ENCODE assay signal across 7 mouse cellular contexts in the genomic region with DNA sequence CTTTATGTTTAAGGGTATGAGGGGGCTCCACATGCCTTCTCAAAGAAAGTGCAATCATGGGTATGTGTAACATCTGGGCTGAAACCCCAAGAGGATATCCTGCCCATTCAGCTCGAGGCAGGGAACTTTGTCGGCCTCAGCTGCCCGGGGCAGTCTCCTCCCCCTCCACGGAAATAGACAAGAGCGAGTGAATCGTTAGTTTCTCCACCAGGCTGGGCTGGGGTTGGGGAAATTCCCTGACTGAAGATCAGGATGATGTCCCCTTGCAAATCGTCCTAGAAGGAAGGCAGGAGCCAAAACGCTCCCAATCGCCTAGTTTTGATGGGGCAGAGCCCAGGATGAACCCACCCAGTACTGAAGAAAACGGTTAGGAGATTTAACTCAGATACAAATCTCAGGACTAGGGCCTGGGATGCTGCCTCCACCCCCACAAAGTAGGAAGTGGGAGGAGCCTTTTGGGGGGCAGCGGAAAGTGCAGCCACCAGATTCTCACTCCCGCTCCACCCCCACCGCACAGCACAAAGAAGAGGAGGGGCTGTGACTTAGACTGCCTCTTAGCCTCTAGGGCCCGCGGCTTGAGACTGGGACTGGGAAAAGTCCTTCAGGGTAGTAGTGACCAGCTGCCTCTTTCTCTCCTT. TPM values are rescaled to one million over a fixed set of nuclear protein-coding genes. Genes with fewer than 3 reads are reported as not detected.
DNase-seq lines count a peak whose midpoint lies in the region; ATAC-seq and TF ChIP-seq lines count a peak whose summit lies in the region.

No protein-coding gene starts in this region.

- peak overlapping the region; percentile 27 for H3K4me2 ChIP-seq in hindbrain, embryonic 15.5 days
- H3K4me2 ChIP-seq in liver, embryonic 12.5 days: peak overlapping the region; percentile 88
- H3K4me2 ChIP-seq in myocyte (ENCODE audit: low read depth): peak overlapping the region; percentile 99

- H3K36me3 ChIP-seq in hindbrain, embryonic 15.5 days: no peaks in the 10 kb centered on the region
- no peaks in the 10 kb centered on the region for H3K36me3 ChIP-seq in liver, embryonic 12.5 days
- no peaks in the 10 kb centered on the region for H3K36me3 ChIP-seq in myocyte (ENCODE audit: control insufficient read depth, insufficient read depth)

- intact Hi-C loops in gastrocnemius, adult 2 months (cut with DNase I): loop anchor here (1.0 to 5.0 kb wide), 3 partner anchors 22 to 162 kb away; partner anchors contain the start of gene Lsm10

- no peaks in the 10 kb centered on the region for H3K9me3 ChIP-seq in hindbrain, embryonic 15.5 days
- H3K9me3 ChIP-seq in liver, embryonic 12.5 days (replicated peaks): no peaks in the 10 kb centered on the region

- H3ac ChIP-seq in myocyte (ENCODE audit: control insufficient read depth, insufficient read length): no peak overlapping the region

- peak overlapping the region; percentile 91 for H3K4me3 ChIP-seq in gastrocnemius, adult 2 months
- no peak overlapping the region for H3K4me3 ChIP-seq in hindbrain, embryonic 15.5 days
- H3K4me3 ChIP-seq in liver, embryonic 12.5 days: peak overlapping the region; percentile 19
- H3K4me3 ChIP-seq in myocyte: peak overlapping the region; percentile 56

- peaks cover 53% of the 10 kb centered on the region for H3K4me1 ChIP-seq in hindbrain, embryonic 15.5 days (replicated peaks)
- peaks cover 78% of the 10 kb centered on the region for H3K4me1 ChIP-seq in liver, embryonic 12.5 days

- no peak overlapping the region for H3K9ac ChIP-seq in hindbrain, embryonic 15.5 days
- H3K9ac ChIP-seq in liver, embryonic 12.5 days: no peak overlapping the region

- TF ChIP-seq POLR2A in myocyte (IDR thresholded peaks at IDR 0.05; ENCODE audit: insufficient read length, low read depth): peak; percentile 61

- H3K79me2 ChIP-seq in myocyte (ENCODE audit: control insufficient read depth, insufficient read depth): peaks cover 40% of the 10 kb centered on the region

- no peak; the same call in 1 of the 2 replicates for TF ChIP-seq CTCF in gastrocnemius, adult 2 months (IDR thresholded peaks at IDR 0.05)

- ATAC-seq in hindbrain, embryonic 15.5 days (ENCODE audit: low FRiP score, low read depth): no peak
- no peak for ATAC-seq in liver, embryonic 12.5 days

- peak overlapping the region; percentile 96 for H3K27ac ChIP-seq in gastrocnemius, adult 2 months
- peak overlapping the region; percentile 67 for H3K27ac ChIP-seq in hindbrain, embryonic 15.5 days (replicated peaks)
- peak overlapping the region; percentile 82 for H3K27ac ChIP-seq in liver, embryonic 12.5 days

- no peaks in the 10 kb centered on the region for H3K27me3 ChIP-seq in hindbrain, embryonic 15.5 days
- H3K27me3 ChIP-seq in liver, embryonic 12.5 days (replicated peaks): peaks cover 39% of the 10 kb centered on the region
- no peaks in the 10 kb centered on the region for H3K27me3 ChIP-seq in myocyte (ENCODE audit: control insufficient read depth, insufficient read depth, insufficient read length)

- 3% methylated on average over 15 of the region's 15 CpGs for WGBS in hindbrain, embryonic 15.5 days
- 1% methylated on average over 15 of the region's 15 CpGs for WGBS in liver, embryonic 12.5 days (ENCODE audit: insufficient replicate concordance)

- peak; percentile 76 for DNase-seq in MN1 (ENCODE audit: low spot score)
- DNase-seq in brain, adult 2 months (ENCODE audit: low read depth, low spot score): peak; percentile 51
- peak; percentile 90 for DNase-seq in gastrocnemius, adult 2 months
- DNase-seq in thymus, postnatal 14 days: peak; percentile 86

TF ChIP-seq in myocyte, 11 proteins besides CTCF, POLR2A, EP300 and RAD21:
- TF ChIP-seq REST (IDR thresholded peaks at IDR 0.05; ENCODE audit: insufficient read depth, insufficient read length) (no peak), MYOD1 (IDR thresholded peaks at IDR 0.05; ENCODE audit: control insufficient read depth in 1 of 3, insufficient read length in 2 of 3, low read depth in 2 of 3) (peak in 2 of 3 experiments; percentile 42 to 46), MAX (IDR thresholded peaks at IDR 0.05; ENCODE audit: low read depth) (no peak), CEBPB (IDR thresholded peaks at IDR 0.05; ENCODE audit: insufficient read depth, poor library complexity, severe bottlenecking) (0 out of 2 replicates have a peak, but pooled peaks have one; percentile 11), MYOG (IDR thresholded peaks at IDR 0.05; ENCODE audit: control insufficient read depth in 1 of 3, insufficient read depth in 1 of 3, insufficient read length in 2 of 3, low read depth in 2 of 3) (peak in 1 of 3 experiments; percentile 41), E2F4 (IDR thresholded peaks at IDR 0.05; ENCODE audit: insufficient read depth) (no peak), USF1 (IDR thresholded peaks at IDR 0.05; ENCODE audit: low read depth) (no peak), SRF (IDR thresholded peaks at IDR 0.05; ENCODE audit: control insufficient read depth, insufficient read length, low read depth) (no peak), TCF3 (IDR thresholded peaks at IDR 0.05; ENCODE audit: insufficient read length, low read depth) (no peak), TCF12 (IDR thresholded peaks at IDR 0.05; ENCODE audit: insufficient read depth, poor library complexity, severe bottlenecking) (no peak), POLR2AphosphoS2 (IDR thresholded peaks at IDR 0.05; ENCODE audit: insufficient read length, low read depth) (peak; percentile 10)

RNA-seq across cellular contexts. Expression of gene Trappc3, which starts 2.5 kb away (rescaled TPM):
- total RNA-seq in gastrocnemius, adult 2 months (2021): 10 to 100 TPM; 18.6 to 24.3 TPM
- polyA plus RNA-seq in hindbrain, embryonic 15.5 days (2015; fragmentation: Nextera tagmentation; extraction: Ambion mirVana): 172 and 180 TPM in 2 replicates
- 43.7 and 44.0 TPM in 2 replicates for polyA plus RNA-seq in liver, embryonic 12.5 days (2016; fragmentation: Nextera tagmentation; extraction: Ambion mirVana)
- polyA plus RNA-seq in myocyte (2012; fragmentation: generic; extraction: Trizol): 84.1 TPM

RNA-seq across cellular contexts. Expression of gene Map7d1, which starts 3.5 kb away (rescaled TPM):
- total RNA-seq in gastrocnemius, adult 2 months (2021): 100 to 1,000 TPM; 177 to 199 TPM
- polyA plus RNA-seq in hindbrain, embryonic 15.5 days (2015; fragmentation: Nextera tagmentation; extraction: Ambion mirVana): 82.9 and 97.5 TPM in 2 replicates
- 20.9 and 23.3 TPM in 2 replicates for polyA plus RNA-seq in liver, embryonic 12.5 days (2016; fragmentation: Nextera tagmentation; extraction: Ambion mirVana)
- 236 TPM for polyA plus RNA-seq in myocyte (2012; fragmentation: generic; extraction: Trizol)

RNA-seq across cellular contexts. Expression of gene Col8a2, which starts 27.0 kb away (rescaled TPM):
- 1 to 10 TPM in 1 of 2 experiments, under 1 TPM in 1; 0.74 to 6.0 TPM for total RNA-seq in gastrocnemius, adult 2 months (2021)
- 6.9 and 8.1 TPM in 2 replicates for polyA plus RNA-seq in hindbrain, embryonic 15.5 days (2015; fragmentation: Nextera tagmentation; extraction: Ambion mirVana)
- polyA plus RNA-seq in liver, embryonic 12.5 days (2016; fragmentation: Nextera tagmentation; extraction: Ambion mirVana): 1.8 and 2.3 TPM in 2 replicates
- 0.06 TPM for polyA plus RNA-seq in myocyte (2012; fragmentation: generic; extraction: Trizol)

RNA-seq across cellular contexts. Expression of gene Thrap3, which starts 57.1 kb away (rescaled TPM):
- 100 to 1,000 TPM; 102 to 108 TPM for total RNA-seq in gastrocnemius, adult 2 months (2021)
- 130 and 141 TPM in 2 replicates for polyA plus RNA-seq in hindbrain, embryonic 15.5 days (2015; fragmentation: Nextera tagmentation; extraction: Ambion mirVana)
- 162 and 163 TPM in 2 replicates for polyA plus RNA-seq in liver, embryonic 12.5 days (2016; fragmentation: Nextera tagmentation; extraction: Ambion mirVana)
- 56.6 TPM for polyA plus RNA-seq in myocyte (2012; fragmentation: generic; extraction: Trizol)

Comparison
In these comparisons a context has a peak if more than half of its experiments do, and no peak if none do; other contexts are left out.
1. H3K4me2 ChIP-seq: peak in every context shown above with its lines; median percentile 99 in myocyte; 88 in liver, embryonic 12.5 days; 27 in hindbrain, embryonic 15.5 days.